Mouse (Mus musculus) large intestine, adult 2 months (tissue): Measurements from ENCODE around the gene Noc2l. TPM values are rescaled to one million over a fixed set of nuclear protein-coding genes. Genes with fewer than 3 reads are reported as not detected.

ENCODE experiments used
- DNase-seq: peaks from one replicate; pipeline ENCODE4 v3.0.0-alpha.2; 2012; ENCODE audit warnings: low read depth, low spot score
- WGBS: fragments of 180-500 bp; shearing (Covaris S2); methylation state at CpG from one replicate; pipeline ENCODE4 v1.1.7; 2018; 5-methylcytosine and 5-hydroxymethylcytosine counted together
- polyA plus RNA-seq: library from polyadenylated mRNA; depleted of rRNA; stranded (reverse); fragments of >200 nt; gene quantifications from 2 replicates; pipeline ENCODE4 v1.2.3, GENCODE M21; 2012; rRNA removed

The Noc2l gene
- polyA plus RNA-seq = 65.2 and 67.2 TPM in 2 replicates

- peak; percentile 67 for DNase-seq
- WGBS = under 1% methylated on average over 89 of the region's 90 CpGs
Observed at GRCm38 (mm10) chr4:156235808-156236533, at the start of gene Noc2l. Noc2l (plus strand) TSS chr4:156236010.

- no peak for DNase-seq
- WGBS = 90% methylated on average over 5 of the region's 5 CpGs
Observed at GRCm38 (mm10) chr4:156188162-156188810, 47.5 kb upstream of the Noc2l start.

GRCm38 (mm10) chr4:156188811-156189323 lies 46.9 kb upstream of the Noc2l start:
- WGBS = 47% methylated on average over 6 of the region's 6 CpGs

GRCm38 (mm10) chr4:156192421-156193199 lies 43.2 kb upstream of the Noc2l start:
- 32% methylated on average over 8 of the region's 8 CpGs for WGBS
- peak; percentile 52 for DNase-seq

More at GRCm38 (mm10) chr4:156188811-156189323, 46.9 kb upstream of the Noc2l start:
- DNase-seq = no peak

- WGBS = 42% methylated on average over 2 of the region's 2 CpGs
- DNase-seq = no peak
Observed at GRCm38 (mm10) chr4:156193200-156193590, 42.6 kb upstream of the Noc2l start.

GRCm38 (mm10) chr4:156193906-156194305 lies 41.9 kb upstream of the Noc2l start:
- WGBS = 90% methylated on average over 5 of the region's 5 CpGs
- no peak for DNase-seq

GRCm38 (mm10) chr4:156194346-156194745 lies 41.5 kb upstream of the Noc2l start:
- 88% methylated on average over 6 of the region's 6 CpGs for WGBS
- no peak for DNase-seq

- no peak for DNase-seq
- 10% methylated on average over 35 of the region's 35 CpGs for WGBS
Observed at GRCm38 (mm10) chr4:156195927-156196870, 39.6 kb upstream of the Noc2l start.

- DNase-seq = no peak
- WGBS = under 1% methylated on average over 64 of the region's 88 CpGs
Observed at GRCm38 (mm10) chr4:156197131-156197828, 38.5 kb upstream of the Noc2l start, which contains the start of gene Agrn. Agrn (minus strand) TSS chr4:156197488.

- peak; percentile 62 for DNase-seq
- WGBS = under 1% methylated on average over 26 of the region's 26 CpGs
Observed at GRCm38 (mm10) chr4:156197829-156198205, 38.0 kb upstream of the Noc2l start.

- peak; percentile 54 for DNase-seq
- 33% methylated on average over 10 of the region's 10 CpGs for WGBS
Observed at GRCm38 (mm10) chr4:156200623-156201475, 35.0 kb upstream of the Noc2l start, which contains the start of gene Isg15. Isg15 (minus strand) TSS chr4:156200818.

GRCm38 (mm10) chr4:156202462-156202893 lies 33.3 kb upstream of the Noc2l start:
- DNase-seq = no peak
- WGBS = 52% methylated on average over 12 of the region's 12 CpGs

- WGBS = under 1% methylated on average over 39 of the region's 39 CpGs
- DNase-seq = no peak
Observed at GRCm38 (mm10) chr4:156203001-156203412, 32.8 kb upstream of the Noc2l start, which contains the start of gene AW011738. AW011738 (plus strand) TSS chr4:156203304.

GRCm38 (mm10) chr4:156203413-156204131 lies 32.2 kb upstream of the Noc2l start:
- DNase-seq = no peak
- under 1% methylated on average over 49 of the region's 49 CpGs for WGBS

GRCm38 (mm10) chr4:156208872-156209271 lies 26.9 kb upstream of the Noc2l start:
- DNase-seq = no peak
- 90% methylated on average over 4 of the region's 4 CpGs for WGBS

GRCm38 (mm10) chr4:156209963-156210635 lies 25.7 kb upstream of the Noc2l start:
- 77% methylated on average over 13 of the region's 13 CpGs for WGBS
- no peak for DNase-seq
